Mouse (Mus musculus) embryo, embryonic 10 days (tissue): ENCODE results near the gene 2610028H24Rik.

Source experiments
- DNase-seq: peaks from one replicate; pipeline ENCODE4 v3.0.0-alpha.2; 2015; ENCODE audit warnings: low spot score

2610028H24Rik gene

DNA sequence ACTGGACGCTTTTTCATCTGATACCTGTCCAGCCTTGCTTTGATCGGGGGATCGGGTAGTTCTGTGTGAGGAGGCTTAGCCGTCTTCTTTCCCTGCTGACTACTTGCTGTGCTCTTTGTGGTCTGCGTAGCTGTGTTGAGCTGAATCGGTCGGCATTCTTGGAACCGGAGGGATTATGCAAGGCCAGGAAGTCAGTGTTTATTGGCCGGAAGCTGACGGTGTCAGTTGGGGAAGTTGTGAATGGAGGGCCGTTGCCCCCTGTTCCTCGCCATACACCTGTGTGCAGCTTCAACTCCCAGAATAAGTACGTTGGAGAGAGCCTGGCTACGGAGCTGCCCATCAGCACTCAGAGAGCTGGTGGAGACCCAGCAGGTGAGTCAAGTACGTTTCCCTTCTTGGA is 40.3 kb downstream of the 2610028H24Rik start:
- DNase-seq: no peak

DNA sequence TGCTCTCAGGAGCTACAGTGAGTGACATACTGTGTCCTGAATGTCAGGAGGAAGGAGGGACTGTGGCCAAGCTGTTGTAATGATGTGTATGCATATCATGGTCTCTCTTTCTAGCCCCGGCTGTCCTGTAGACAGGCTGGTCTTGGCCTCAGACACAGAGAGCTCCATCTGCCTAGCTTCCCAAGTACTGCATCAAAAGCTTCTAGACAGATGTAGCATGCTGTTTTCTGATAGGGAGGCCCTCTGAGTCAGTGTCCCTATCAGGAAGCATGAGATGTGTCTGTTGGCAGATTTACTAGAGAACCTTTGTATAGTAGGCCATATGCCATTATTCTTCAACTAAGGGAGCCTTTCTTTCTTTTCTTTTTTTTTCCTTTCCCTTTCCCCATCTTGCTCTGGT is 44.6 kb downstream of the 2610028H24Rik start:
- no peak for DNase-seq

DNA sequence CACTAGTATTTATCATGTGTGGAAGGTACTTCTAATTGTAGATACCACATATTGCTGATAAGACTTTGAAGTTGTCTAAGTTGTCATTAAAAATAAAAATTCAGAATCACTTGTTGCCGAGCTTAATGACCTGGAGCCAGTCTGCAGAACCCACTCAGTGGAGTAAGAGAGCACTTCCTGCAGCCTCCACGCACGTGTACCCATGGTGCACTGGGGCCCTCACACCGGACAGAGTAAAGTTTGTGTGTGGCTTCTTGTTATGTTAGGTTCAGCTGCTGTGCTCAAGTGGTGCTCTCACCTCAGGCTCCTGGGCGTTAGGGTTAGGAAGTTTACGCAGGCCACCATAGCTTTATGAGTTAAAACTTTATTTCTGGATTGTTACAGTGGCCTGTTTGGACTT is 46.6 kb downstream of the 2610028H24Rik start:
- no peak for DNase-seq

DNA sequence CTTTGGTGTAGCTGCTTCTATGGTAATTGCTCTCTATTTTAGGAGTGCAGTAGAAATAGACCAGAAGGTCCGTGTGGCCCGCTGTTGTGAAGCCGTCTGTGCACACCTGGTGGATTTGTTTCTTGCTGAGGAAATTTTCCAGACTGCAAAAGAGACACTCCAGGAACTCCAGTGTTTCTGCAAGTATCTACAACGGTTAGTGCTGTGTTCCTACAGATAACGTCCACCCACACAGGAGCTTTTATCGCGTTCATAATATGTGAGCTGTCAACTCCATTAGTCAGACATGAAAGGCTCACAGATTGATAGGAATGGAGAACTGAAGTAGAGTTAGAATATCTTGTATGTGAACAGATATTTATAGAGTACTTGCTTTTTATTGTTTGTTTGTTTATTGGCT is 47.5 kb downstream of the 2610028H24Rik start:
- DNase-seq: no peak

DNA sequence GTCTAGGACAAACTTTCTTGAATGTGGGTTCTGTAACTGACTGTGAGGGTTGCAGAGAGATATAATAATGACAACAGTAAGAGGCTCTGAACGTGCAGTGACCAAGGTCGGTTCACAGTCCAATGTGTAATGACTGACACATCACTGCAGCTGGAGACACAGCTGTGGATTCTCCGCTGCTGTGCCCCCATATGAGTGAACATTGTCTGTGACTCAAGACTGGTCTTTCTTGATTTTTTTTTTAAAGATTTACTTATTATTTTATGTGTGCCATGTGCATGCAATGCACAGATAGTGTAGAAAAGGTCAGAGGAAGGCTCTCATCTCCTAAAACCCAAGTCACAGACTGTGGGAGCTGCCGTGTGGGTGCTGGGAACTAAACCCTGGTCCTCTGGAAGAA is 48.6 kb downstream of the 2610028H24Rik start:
- no peak for DNase-seq

DNA sequence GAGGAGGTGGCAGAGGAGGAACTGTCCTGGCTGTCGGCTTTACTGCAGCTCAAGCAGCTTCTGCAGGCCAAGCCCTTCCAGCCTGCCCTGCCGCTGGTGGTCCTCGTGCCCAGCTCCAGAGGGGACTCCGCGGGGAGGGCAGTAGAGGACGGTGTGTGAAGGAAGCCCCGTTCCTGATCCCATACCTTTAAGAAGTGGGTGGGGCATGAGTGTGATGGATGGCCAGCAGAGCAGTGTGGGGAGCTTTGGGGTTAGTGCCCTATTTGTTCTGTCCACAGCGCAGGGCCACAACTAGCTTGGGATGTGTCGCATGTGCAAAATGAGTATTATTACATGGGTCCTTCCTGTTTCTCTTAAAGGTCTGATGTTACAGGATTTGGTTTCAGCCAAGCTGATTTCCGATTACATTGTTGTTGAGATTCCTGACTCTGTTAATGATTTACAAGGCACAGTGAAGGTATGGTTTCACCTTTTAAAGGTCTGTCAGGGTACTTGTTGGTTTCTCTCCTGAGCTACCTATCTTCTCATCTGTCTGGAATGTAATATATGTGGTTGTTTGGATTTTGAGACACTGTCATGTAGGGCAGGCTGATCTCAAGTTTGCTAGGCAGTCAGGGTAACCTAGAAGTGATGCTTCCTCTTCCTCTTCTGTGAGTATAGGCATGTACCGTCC is 55.5 kb downstream of the 2610028H24Rik start:
- no peak for DNase-seq

DNA sequence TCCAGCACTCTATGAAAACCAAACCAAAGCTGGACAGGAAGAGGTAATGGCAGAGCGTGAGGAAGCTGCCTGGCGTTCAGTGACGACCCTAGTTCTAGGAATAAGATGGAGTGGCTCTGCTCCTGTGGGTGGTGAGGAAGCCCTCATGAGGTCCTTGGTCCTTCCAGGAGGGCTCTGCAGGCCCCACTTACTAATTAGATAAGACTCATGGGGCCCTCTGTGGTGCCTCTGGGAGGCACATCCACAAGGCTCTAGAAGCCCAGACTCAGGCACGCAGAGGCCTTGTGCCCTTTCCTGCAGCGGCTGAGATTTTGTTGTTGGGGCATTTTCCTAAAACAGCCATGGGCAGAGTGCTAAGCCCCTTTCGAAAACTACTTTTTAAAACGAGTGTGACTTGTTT is 57.0 kb downstream of the 2610028H24Rik start:
- no peak for DNase-seq
